Mouse (Mus musculus) retina, postnatal 7 days (tissue): Measurements from ENCODE around the gene Akt3.
A peak's percentile ranks its signal among the peaks of the same experiment; 100 is the strongest.

Experiments
- DNase-seq: peaks from one replicate; pipeline ENCODE4 v3.0.0-alpha.2; 2012; ENCODE audit warnings: low read depth, low spot score

Akt3 gene

GRCm38 (mm10) chr1:177258034-177258342, at the start of gene Akt3:
Gene Akt3 (minus strand): TSS chr1:177258203.
- DNase-seq, result no peak

GRCm38 (mm10) chr1:177307549-177307948, 49.5 kb upstream of the Akt3 start:
- DNase-seq, result peak; percentile 8

- DNase-seq, result no peak
Measured at GRCm38 (mm10) chr1:177298231-177298630, 40.2 kb upstream of the Akt3 start.

- DNase-seq, result no peak
Measured at GRCm38 (mm10) chr1:177286764-177287163, 28.8 kb upstream of the Akt3 start.

- no peak for DNase-seq
Measured at GRCm38 (mm10) chr1:177281925-177282324, 23.9 kb upstream of the Akt3 start.

GRCm38 (mm10) chr1:177277361-177277760, 19.4 kb upstream of the Akt3 start:
- DNase-seq, result no peak

GRCm38 (mm10) chr1:177267645-177268044, 9.6 kb upstream of the Akt3 start:
- no peak for DNase-seq

- no peak for DNase-seq
Measured at GRCm38 (mm10) chr1:177262926-177263325, 4.9 kb upstream of the Akt3 start.

- DNase-seq, result no peak
Measured at GRCm38 (mm10) chr1:177260796-177261195, 2.8 kb upstream of the Akt3 start.

- no peak for DNase-seq
Measured at GRCm38 (mm10) chr1:177259038-177259600, 1.1 kb upstream of the Akt3 start.

- DNase-seq, result peak; percentile 62
Measured at GRCm38 (mm10) chr1:177258343-177259037, 487 bp upstream of the Akt3 start.

GRCm38 (mm10) chr1:177257178-177258033, 597 bp downstream of the Akt3 start:
- peak; percentile 33 for DNase-seq

- DNase-seq, result no peak
Measured at GRCm38 (mm10) chr1:177248638-177249037, 9.4 kb downstream of the Akt3 start.

GRCm38 (mm10) chr1:177238368-177238767, 19.6 kb downstream of the Akt3 start:
- DNase-seq, result no peak

GRCm38 (mm10) chr1:177236695-177237094, 21.3 kb downstream of the Akt3 start:
- no peak for DNase-seq

GRCm38 (mm10) chr1:177236249-177236648, 21.8 kb downstream of the Akt3 start:
- no peak for DNase-seq

- no peak for DNase-seq
Measured at GRCm38 (mm10) chr1:177234462-177234861, 23.5 kb downstream of the Akt3 start.

GRCm38 (mm10) chr1:177231122-177231521, 26.9 kb downstream of the Akt3 start:
- DNase-seq, result no peak

GRCm38 (mm10) chr1:177198978-177199377, 59.0 kb downstream of the Akt3 start:
- DNase-seq, result no peak

GRCm38 (mm10) chr1:177195224-177195623, 62.8 kb downstream of the Akt3 start:
- no peak for DNase-seq

GRCm38 (mm10) chr1:177194324-177194723, 63.7 kb downstream of the Akt3 start:
- DNase-seq, result no peak

- DNase-seq, result no peak
Measured at GRCm38 (mm10) chr1:177191623-177192022, 66.4 kb downstream of the Akt3 start.

- DNase-seq, result no peak
Measured at GRCm38 (mm10) chr1:177190358-177190757, 67.6 kb downstream of the Akt3 start.
